Mouse (Mus musculus): ENCODE data around the gene Fam229b. TPM values are rescaled to one million over a fixed set of nuclear protein-coding genes. Genes with fewer than 3 reads are reported as not detected.

The Fam229b gene
- polyA plus RNA-seq, 1 experiment from 2014 or later: 35.1 TPM

GRCm38 (mm10) chr10:39169642-39170041 lies 35.9 kb upstream of the Fam229b start:
- no peaks in the 10 kb centered on the region for H3K9me3 ChIP-seq (replicated peaks; ENCODE audit: control insufficient read depth, low read length)
- no peaks in the 10 kb centered on the region for H3K36me3 ChIP-seq (ENCODE audit: control insufficient read depth, insufficient read depth, low read length)
- H3K9ac ChIP-seq (ENCODE audit: low read length): no peak overlapping the region
- peaks cover 24% of the 10 kb centered on the region for H3K4me1 ChIP-seq (ENCODE audit: control insufficient read depth, insufficient read depth, low read length)
- H3K4me2 ChIP-seq (ENCODE audit: low read length): peak overlapping the region; percentile 64
- no peak overlapping the region for H3K27ac ChIP-seq (ENCODE audit: low read depth, low read length)
- 42% methylated on average over 9 of the region's 9 CpGs for WGBS
- H3K4me3 ChIP-seq (ENCODE audit: low read depth, low read length): no peak overlapping the region
- DNase-seq (ENCODE audit: low spot score) (peak; percentile 45), ATAC-seq (no peak)
- no peaks in the 10 kb centered on the region for H3K27me3 ChIP-seq (replicated peaks; ENCODE audit: control insufficient read depth, insufficient read depth, low read length)

GRCm38 (mm10) chr10:39167611-39168010 lies 33.9 kb upstream of the Fam229b start:
- no peak overlapping the region for H3K4me3 ChIP-seq (ENCODE audit: low read depth, low read length)
- no peak overlapping the region for H3K9ac ChIP-seq (ENCODE audit: low read length)
- H3K27me3 ChIP-seq (replicated peaks; ENCODE audit: control insufficient read depth, insufficient read depth, low read length): no peaks in the 10 kb centered on the region
- no peak for ATAC-seq
- no peaks in the 10 kb centered on the region for H3K36me3 ChIP-seq (ENCODE audit: control insufficient read depth, insufficient read depth, low read length)
- 92% methylated on average over 11 of the region's 11 CpGs for WGBS
- H3K27ac ChIP-seq (ENCODE audit: low read depth, low read length): no peak overlapping the region
- DNase-seq (ENCODE audit: low spot score): no peak
- H3K4me1 ChIP-seq (ENCODE audit: control insufficient read depth, insufficient read depth, low read length): peaks cover 15% of the 10 kb centered on the region
- H3K9me3 ChIP-seq (replicated peaks; ENCODE audit: control insufficient read depth, low read length): no peaks in the 10 kb centered on the region
- no peak overlapping the region for H3K4me2 ChIP-seq (ENCODE audit: low read length)

GRCm38 (mm10) chr10:39165632-39166115 lies 32.0 kb upstream of the Fam229b start:
- no peaks in the 10 kb centered on the region for H3K36me3 ChIP-seq (ENCODE audit: control insufficient read depth, insufficient read depth, low read length)
- peak overlapping the region; percentile 45 for H3K27ac ChIP-seq (ENCODE audit: low read depth, low read length)
- peak overlapping the region; percentile 17; the same call in 1 of the 2 replicates for H3K9ac ChIP-seq (ENCODE audit: low read length)
- H3K27me3 ChIP-seq (replicated peaks; ENCODE audit: control insufficient read depth, insufficient read depth, low read length): no peaks in the 10 kb centered on the region
- H3K9me3 ChIP-seq (replicated peaks; ENCODE audit: control insufficient read depth, low read length): no peaks in the 10 kb centered on the region
- peak overlapping the region; percentile 28 for H3K4me3 ChIP-seq (ENCODE audit: low read depth, low read length)
- peaks cover 7% of the 10 kb centered on the region; the same call in 1 of the 2 replicates for H3K4me1 ChIP-seq (ENCODE audit: control insufficient read depth, insufficient read depth, low read length)
- WGBS: 18% methylated on average over 11 of the region's 11 CpGs
- DNase-seq (ENCODE audit: low spot score): peak; percentile 85
- ATAC-seq: peak; percentile 38; the same call in 1 of the 2 replicates
- H3K4me2 ChIP-seq (ENCODE audit: low read length): peak overlapping the region; percentile 41

- H3K4me1 ChIP-seq (ENCODE audit: control insufficient read depth, insufficient read depth, low read length): 0 out of 2 replicates have a peak, but pooled peaks cover 4% of the 10 kb centered on the region
- DNase-seq (ENCODE audit: low spot score) (no peak), ATAC-seq (no peak)
- H3K27me3 ChIP-seq (replicated peaks; ENCODE audit: control insufficient read depth, insufficient read depth, low read length): no peaks in the 10 kb centered on the region
- H3K9me3 ChIP-seq (replicated peaks; ENCODE audit: control insufficient read depth, low read length): no peaks in the 10 kb centered on the region
- WGBS: 90% methylated on average over 10 of the region's 10 CpGs
- H3K4me2 ChIP-seq (ENCODE audit: low read length): no peak within 1 kb of the TSS
- no peak within 1 kb of the TSS for H3K4me3 ChIP-seq (ENCODE audit: low read depth, low read length)
- H3K27ac ChIP-seq (ENCODE audit: low read depth, low read length): no peak within 1 kb of the TSS
- no peaks in the 10 kb centered on the region for H3K36me3 ChIP-seq (ENCODE audit: control insufficient read depth, insufficient read depth, low read length)
- H3K9ac ChIP-seq (ENCODE audit: low read length): no peak within 1 kb of the TSS
These were observed 30.0 kb upstream of the Fam229b start, which contains the start of gene Ccn6 for GRCm38 (mm10) chr10:39163694-39164093. Gene Ccn6 (minus strand): TSS chr10:39163794.

- Histone ChIP-seq H3K4me3 (ENCODE audit: low read depth, low read length) (no peak overlapping the region), H3K27ac (ENCODE audit: low read depth, low read length) (no peak overlapping the region), H3K9ac (ENCODE audit: low read length) (no peak overlapping the region), H3K4me1 (ENCODE audit: control insufficient read depth, insufficient read depth, low read length) (0 out of 2 replicates have a peak, but pooled peaks cover 4% of the 10 kb centered on the region), H3K4me2 (ENCODE audit: low read length) (no peak overlapping the region), H3K9me3 (replicated peaks; ENCODE audit: control insufficient read depth, low read length) (no peaks in the 10 kb centered on the region), H3K27me3 (replicated peaks; ENCODE audit: control insufficient read depth, insufficient read depth, low read length) (no peaks in the 10 kb centered on the region), H3K36me3 (ENCODE audit: control insufficient read depth, insufficient read depth, low read length) (no peaks in the 10 kb centered on the region)
- 57% methylated on average over 18 of the region's 18 CpGs for WGBS
- no peak for ATAC-seq
- DNase-seq (ENCODE audit: low spot score): peak; percentile 35
These were observed 29.2 kb upstream of the Fam229b start for GRCm38 (mm10) chr10:39162666-39163484.

DNA sequence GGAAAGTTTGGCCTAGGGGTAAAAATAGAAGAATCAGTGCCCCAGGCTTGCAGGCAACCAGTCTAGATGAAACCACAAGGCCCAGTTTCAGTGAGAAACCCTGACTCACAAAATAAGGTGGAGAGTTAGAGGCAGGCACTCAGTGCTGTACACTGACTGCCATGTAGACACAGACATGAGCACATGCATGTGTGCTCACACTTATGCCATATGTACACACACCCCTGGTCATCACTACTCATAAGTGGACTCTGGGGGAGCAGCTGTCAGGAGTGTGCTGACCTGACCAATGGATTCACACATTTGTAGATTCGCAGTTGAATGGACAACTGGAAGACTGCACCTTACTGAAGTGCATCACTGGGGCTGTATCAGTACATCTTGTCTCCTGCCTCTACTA lies 27.7 kb upstream of the Fam229b start:
- no peaks in the 10 kb centered on the region for H3K9me3 ChIP-seq (replicated peaks; ENCODE audit: control insufficient read depth, low read length)
- WGBS: 100% methylated on average over 1 of the region's 1 CpGs
- no peak overlapping the region for H3K9ac ChIP-seq (ENCODE audit: low read length)
- no peak overlapping the region for H3K27ac ChIP-seq (ENCODE audit: low read depth, low read length)
- H3K36me3 ChIP-seq (ENCODE audit: control insufficient read depth, insufficient read depth, low read length): no peaks in the 10 kb centered on the region
- no peak overlapping the region for H3K4me3 ChIP-seq (ENCODE audit: low read depth, low read length)
- ATAC-seq (no peak), DNase-seq (ENCODE audit: low spot score) (no peak)
- 0 out of 2 replicates have a peak, but pooled peaks cover 4% of the 10 kb centered on the region for H3K4me1 ChIP-seq (ENCODE audit: control insufficient read depth, insufficient read depth, low read length)
- no peak overlapping the region for H3K4me2 ChIP-seq (ENCODE audit: low read length)
- H3K27me3 ChIP-seq (replicated peaks; ENCODE audit: control insufficient read depth, insufficient read depth, low read length): no peaks in the 10 kb centered on the region

DNA sequence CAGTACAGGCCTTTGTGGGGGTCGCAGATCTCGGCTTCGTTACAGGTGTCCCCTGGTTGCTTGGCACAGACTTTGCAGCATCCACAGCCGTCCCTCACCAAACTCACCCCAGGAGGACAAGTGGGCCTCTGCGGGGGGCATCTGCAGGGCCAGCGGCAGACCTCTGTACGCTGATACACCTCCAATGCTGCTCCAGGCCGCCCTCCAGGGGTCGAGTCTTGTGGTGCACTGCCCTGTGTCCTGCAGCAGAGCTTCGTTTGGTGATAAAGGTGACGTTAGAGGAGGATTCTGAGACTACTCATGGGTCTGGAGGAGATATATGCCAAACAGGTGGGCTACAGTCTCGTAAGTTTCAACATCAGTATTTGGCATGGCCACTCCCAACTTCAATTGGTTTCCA lies 24.6 kb upstream of the Fam229b start:
- DNase-seq (ENCODE audit: low spot score) (no peak), ATAC-seq (no peak)
- WGBS: 61% methylated on average over 12 of the region's 12 CpGs
- Histone ChIP-seq H3K9ac (ENCODE audit: low read length) (no peak overlapping the region), H3K4me1 (ENCODE audit: control insufficient read depth, insufficient read depth, low read length) (no peaks in the 10 kb centered on the region), H3K27ac (ENCODE audit: low read depth, low read length) (no peak overlapping the region), H3K36me3 (ENCODE audit: control insufficient read depth, insufficient read depth, low read length) (no peaks in the 10 kb centered on the region), H3K4me3 (ENCODE audit: low read depth, low read length) (no peak overlapping the region), H3K4me2 (ENCODE audit: low read length) (no peak overlapping the region), H3K9me3 (replicated peaks; ENCODE audit: control insufficient read depth, low read length) (no peaks in the 10 kb centered on the region), H3K27me3 (replicated peaks; ENCODE audit: control insufficient read depth, insufficient read depth, low read length) (no peaks in the 10 kb centered on the region)

DNA sequence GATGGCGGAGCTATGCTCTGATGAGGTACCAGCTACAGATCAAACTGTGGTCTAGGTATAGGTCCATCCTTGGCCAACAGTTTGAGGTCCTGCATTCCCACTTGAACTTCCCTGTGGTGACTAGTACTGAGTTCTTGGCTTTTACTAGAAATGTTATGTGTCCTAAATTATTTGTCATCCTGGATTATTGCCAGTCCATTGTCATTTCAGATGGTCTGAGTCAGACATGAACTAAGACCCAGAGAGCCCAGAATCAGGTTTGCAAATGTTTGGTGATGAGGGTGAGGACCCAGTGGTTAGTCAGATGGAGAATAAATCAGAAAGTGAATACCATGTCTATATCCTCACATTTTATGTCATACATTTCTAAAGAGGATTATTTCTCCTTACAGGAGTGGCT lies 23.6 kb upstream of the Fam229b start:
- ATAC-seq (no peak), DNase-seq (ENCODE audit: low spot score) (no peak)
- Histone ChIP-seq H3K9me3 (replicated peaks; ENCODE audit: control insufficient read depth, low read length) (no peaks in the 10 kb centered on the region), H3K27me3 (replicated peaks; ENCODE audit: control insufficient read depth, insufficient read depth, low read length) (no peaks in the 10 kb centered on the region), H3K4me3 (ENCODE audit: low read depth, low read length) (no peak overlapping the region), H3K27ac (ENCODE audit: low read depth, low read length) (no peak overlapping the region), H3K4me2 (ENCODE audit: low read length) (no peak overlapping the region), H3K9ac (ENCODE audit: low read length) (no peak overlapping the region), H3K4me1 (ENCODE audit: control insufficient read depth, insufficient read depth, low read length) (no peaks in the 10 kb centered on the region), H3K36me3 (ENCODE audit: control insufficient read depth, insufficient read depth, low read length) (no peaks in the 10 kb centered on the region)
- 94% methylated on average over 1 of the region's 1 CpGs for WGBS

GRCm38 (mm10) chr10:39156719-39157118 lies 23.0 kb upstream of the Fam229b start:
- ATAC-seq (no peak), DNase-seq (ENCODE audit: low spot score) (no peak)
- 91% methylated on average over 5 of the region's 5 CpGs for WGBS
- no peak overlapping the region for H3K4me3 ChIP-seq (ENCODE audit: low read depth, low read length)
- no peak overlapping the region for H3K4me2 ChIP-seq (ENCODE audit: low read length)
- H3K9me3 ChIP-seq (replicated peaks; ENCODE audit: control insufficient read depth, low read length): no peaks in the 10 kb centered on the region
- no peak overlapping the region for H3K27ac ChIP-seq (ENCODE audit: low read depth, low read length)
- H3K4me1 ChIP-seq (ENCODE audit: control insufficient read depth, insufficient read depth, low read length): no peaks in the 10 kb centered on the region
- no peaks in the 10 kb centered on the region for H3K36me3 ChIP-seq (ENCODE audit: control insufficient read depth, insufficient read depth, low read length)
- H3K9ac ChIP-seq (ENCODE audit: low read length): no peak overlapping the region
- no peaks in the 10 kb centered on the region for H3K27me3 ChIP-seq (replicated peaks; ENCODE audit: control insufficient read depth, insufficient read depth, low read length)
